Mouse (Mus musculus): ENCODE measurements around the gene Cryge. TPM values are rescaled to one million over a fixed set of nuclear protein-coding genes. Genes with fewer than 3 reads are reported as not detected.
"Not testable (repeated sequence)": the region's sequence is repeated elsewhere in the genome, so short reads cannot be mapped to it uniquely, and the experiment has no call there.

The Cryge gene
- not detected for total RNA-seq (2021)

- not testable (repeated sequence) for DNase-seq (ENCODE audit: extremely low spot score in 1 of 2, low spot score in 1 of 2)
Observed at GRCm38 (mm10) chr1:65050952-65051351, at the start of gene Cryge. Gene Cryge, minus strand, starts transcription at chr1:65051149.

- DNase-seq (ENCODE audit: extremely low spot score in 1 of 2, low spot score in 1 of 2): no peak
Observed at GRCm38 (mm10) chr1:65096953-65097352, 46.0 kb upstream of the Cryge start.

GRCm38 (mm10) chr1:65091566-65091965 lies 40.6 kb upstream of the Cryge start:
- DNase-seq (ENCODE audit: extremely low spot score in 1 of 2, low spot score in 1 of 2): no peak

- DNase-seq (ENCODE audit: extremely low spot score in 1 of 2, low spot score in 1 of 2): no peak
Observed at GRCm38 (mm10) chr1:65090370-65090769, 39.4 kb upstream of the Cryge start.

- no peak for DNase-seq (ENCODE audit: extremely low spot score in 1 of 2, low spot score in 1 of 2)
Observed at GRCm38 (mm10) chr1:65088567-65089356, 37.8 kb upstream of the Cryge start.

- DNase-seq (ENCODE audit: extremely low spot score in 1 of 2, low spot score in 1 of 2): no peak
Observed at GRCm38 (mm10) chr1:65082188-65082587, 31.2 kb upstream of the Cryge start, which contains the start of gene Crygb. Gene Crygb, minus strand, starts transcription at chr1:65082288.

GRCm38 (mm10) chr1:65075607-65076006 lies 24.7 kb upstream of the Cryge start:
- DNase-seq (ENCODE audit: extremely low spot score in 1 of 2, low spot score in 1 of 2): no peak

GRCm38 (mm10) chr1:65073589-65073988 lies 22.6 kb upstream of the Cryge start, which contains the start of gene Crygc:
Gene Crygc, minus strand, starts transcription at chr1:65073689.
- no peak for DNase-seq (ENCODE audit: extremely low spot score in 1 of 2, low spot score in 1 of 2)

- DNase-seq (ENCODE audit: extremely low spot score in 1 of 2, low spot score in 1 of 2): no peak
Observed at GRCm38 (mm10) chr1:65067842-65068241, 16.9 kb upstream of the Cryge start.

- no peak for DNase-seq (ENCODE audit: extremely low spot score in 1 of 2, low spot score in 1 of 2)
Observed at GRCm38 (mm10) chr1:65064201-65064600, 13.3 kb upstream of the Cryge start.

GRCm38 (mm10) chr1:65063352-65063751 lies 12.4 kb upstream of the Cryge start, which contains the start of gene Crygd:
Gene Crygd, minus strand, starts transcription at chr1:65063452.
- DNase-seq (ENCODE audit: extremely low spot score in 1 of 2, low spot score in 1 of 2): no peak

- no peak for DNase-seq (ENCODE audit: extremely low spot score in 1 of 2, low spot score in 1 of 2)
Observed at GRCm38 (mm10) chr1:65052140-65052539, 1.2 kb upstream of the Cryge start.

GRCm38 (mm10) chr1:65051696-65052095 lies 747 bp upstream of the Cryge start:
- no peak for DNase-seq (ENCODE audit: extremely low spot score in 1 of 2, low spot score in 1 of 2)

GRCm38 (mm10) chr1:65048781-65049180 lies 2.2 kb downstream of the Cryge start:
- DNase-seq (ENCODE audit: extremely low spot score in 1 of 2, low spot score in 1 of 2): peak in 1 of 2 experiments; percentile 25

GRCm38 (mm10) chr1:65046401-65047109 lies 4.4 kb downstream of the Cryge start:
- DNase-seq (ENCODE audit: extremely low spot score in 1 of 2, low spot score in 1 of 2): peak in 1 of 2 experiments; percentile 20

GRCm38 (mm10) chr1:65043433-65043832 lies 7.5 kb downstream of the Cryge start:
- DNase-seq (ENCODE audit: extremely low spot score in 1 of 2, low spot score in 1 of 2): no peak

GRCm38 (mm10) chr1:65041837-65042236 lies 9.1 kb downstream of the Cryge start:
- no peak for DNase-seq (ENCODE audit: extremely low spot score in 1 of 2, low spot score in 1 of 2)

- DNase-seq (ENCODE audit: extremely low spot score in 1 of 2, low spot score in 1 of 2): no peak
Observed at GRCm38 (mm10) chr1:65040806-65041205, 10.1 kb downstream of the Cryge start.

- DNase-seq (ENCODE audit: extremely low spot score in 1 of 2, low spot score in 1 of 2): no peak
Observed at GRCm38 (mm10) chr1:65039679-65040078, 11.3 kb downstream of the Cryge start.

- no peak for DNase-seq (ENCODE audit: extremely low spot score in 1 of 2, low spot score in 1 of 2)
Observed at GRCm38 (mm10) chr1:65037542-65037941, 13.4 kb downstream of the Cryge start.

GRCm38 (mm10) chr1:65035513-65035912 lies 15.4 kb downstream of the Cryge start:
- DNase-seq (ENCODE audit: extremely low spot score in 1 of 2, low spot score in 1 of 2): no peak

Measured in layer of hippocampus, postnatal 25 days (tissue).